Mouse (Mus musculus): ENCODE data around the gene Mterf1a. TPM values are rescaled to one million over a fixed set of nuclear protein-coding genes. Genes with fewer than 3 reads are reported as not detected.
"Not testable (repeated sequence)": the region's sequence is repeated elsewhere in the genome, so short reads cannot be mapped to it uniquely, and the experiment has no call there.

Gene Mterf1a
- polyA plus RNA-seq, 1 experiment from 2014 or later = 9.3 TPM

GRCm38 (mm10) chr5:3930760-3931159, 37.0 kb upstream of the Mterf1a start:
- WGBS = 71% methylated on average over 5 of the region's 5 CpGs
- no peak overlapping the region for H3K4me2 ChIP-seq (replicated peaks; ENCODE audit: low read depth, low read length)
- no peaks in the 10 kb centered on the region for H3K27me3 ChIP-seq (ENCODE audit: control insufficient read depth, insufficient read depth, low read length)
- H3K9ac ChIP-seq (ENCODE audit: low read depth, low read length) = no peak overlapping the region
- no peaks in the 10 kb centered on the region for H3K36me3 ChIP-seq (ENCODE audit: control insufficient read depth, insufficient read depth, low read length)
- ATAC-seq (ENCODE audit: low FRiP score, low TSS enrichment) = no peak
- no peak overlapping the region for H3K4me3 ChIP-seq (ENCODE audit: low read length)
- peaks cover 13% of the 10 kb centered on the region for H3K4me1 ChIP-seq (ENCODE audit: control insufficient read depth, insufficient read depth, low read length)
- no peaks in the 10 kb centered on the region for H3K9me3 ChIP-seq (ENCODE audit: control insufficient read depth, low read length)
- H3K27ac ChIP-seq (ENCODE audit: low read depth, low read length) = no peak overlapping the region

- Histone ChIP-seq H3K9me3 (ENCODE audit: control insufficient read depth, low read length) (no peaks in the 10 kb centered on the region), H3K27ac (ENCODE audit: low read depth, low read length) (peak overlapping the region; percentile 96), H3K36me3 (ENCODE audit: control insufficient read depth, insufficient read depth, low read length) (no peaks in the 10 kb centered on the region), H3K9ac (ENCODE audit: low read depth, low read length) (peak overlapping the region; percentile 83), H3K4me2 (replicated peaks; ENCODE audit: low read depth, low read length) (peak overlapping the region; percentile 78), H3K4me1 (ENCODE audit: control insufficient read depth, insufficient read depth, low read length) (peaks cover 13% of the 10 kb centered on the region), H3K4me3 (ENCODE audit: low read length) (peak overlapping the region; percentile 87), H3K27me3 (ENCODE audit: control insufficient read depth, insufficient read depth, low read length) (no peaks in the 10 kb centered on the region)
- 0% methylated on average over 12 of the region's 12 CpGs for WGBS
- peak; percentile 47 for ATAC-seq (ENCODE audit: low FRiP score, low TSS enrichment)
These were observed 34.9 kb upstream of the Mterf1a start for GRCm38 (mm10) chr5:3928690-3929046.

- Histone ChIP-seq H3K4me1 (ENCODE audit: control insufficient read depth, insufficient read depth, low read length) (peaks cover 13% of the 10 kb centered on the region), H3K36me3 (ENCODE audit: control insufficient read depth, insufficient read depth, low read length) (no peaks in the 10 kb centered on the region), H3K9ac (ENCODE audit: low read depth, low read length) (peak within 1 kb of the TSS; percentile 83), H3K4me3 (ENCODE audit: low read length) (peak within 1 kb of the TSS; percentile 87), H3K9me3 (ENCODE audit: control insufficient read depth, low read length) (no peaks in the 10 kb centered on the region), H3K27me3 (ENCODE audit: control insufficient read depth, insufficient read depth, low read length) (no peaks in the 10 kb centered on the region), H3K27ac (ENCODE audit: low read depth, low read length) (peak within 1 kb of the TSS; percentile 96), H3K4me2 (replicated peaks; ENCODE audit: low read depth, low read length) (peak within 1 kb of the TSS; percentile 78)
- peak; percentile 92 for ATAC-seq (ENCODE audit: low FRiP score, low TSS enrichment)
- WGBS = under 1% methylated on average over 67 of the region's 82 CpGs
These were observed 34.3 kb upstream of the Mterf1a start, which contains the start of gene Akap9 for GRCm38 (mm10) chr5:3927801-3928689. Gene Akap9, plus strand, starts transcription at chr5:3928054.

GRCm38 (mm10) chr5:3926666-3927065, 32.9 kb upstream of the Mterf1a start:
- H3K4me3 ChIP-seq (ENCODE audit: low read length) = no peak overlapping the region
- H3K27me3 ChIP-seq (ENCODE audit: control insufficient read depth, insufficient read depth, low read length) = no peaks in the 10 kb centered on the region
- H3K27ac ChIP-seq (ENCODE audit: low read depth, low read length) = no peak overlapping the region
- no peak overlapping the region for H3K9ac ChIP-seq (ENCODE audit: low read depth, low read length)
- ATAC-seq (ENCODE audit: low FRiP score, low TSS enrichment) = no peak
- H3K36me3 ChIP-seq (ENCODE audit: control insufficient read depth, insufficient read depth, low read length) = no peaks in the 10 kb centered on the region
- no peaks in the 10 kb centered on the region for H3K9me3 ChIP-seq (ENCODE audit: control insufficient read depth, low read length)
- 30% methylated on average over 4 of the region's 4 CpGs for WGBS
- H3K4me2 ChIP-seq (replicated peaks; ENCODE audit: low read depth, low read length) = no peak overlapping the region
- peaks cover 13% of the 10 kb centered on the region for H3K4me1 ChIP-seq (ENCODE audit: control insufficient read depth, insufficient read depth, low read length)

- no peak for ATAC-seq (ENCODE audit: low FRiP score, low TSS enrichment)
- Histone ChIP-seq H3K4me2 (replicated peaks; ENCODE audit: low read depth, low read length) (no peak overlapping the region), H3K9me3 (ENCODE audit: control insufficient read depth, low read length) (no peaks in the 10 kb centered on the region), H3K9ac (ENCODE audit: low read depth, low read length) (no peak overlapping the region), H3K36me3 (ENCODE audit: control insufficient read depth, insufficient read depth, low read length) (no peaks in the 10 kb centered on the region), H3K27ac (ENCODE audit: low read depth, low read length) (no peak overlapping the region), H3K4me1 (ENCODE audit: control insufficient read depth, insufficient read depth, low read length) (no peaks in the 10 kb centered on the region), H3K4me3 (ENCODE audit: low read length) (no peak overlapping the region), H3K27me3 (ENCODE audit: control insufficient read depth, insufficient read depth, low read length) (no peaks in the 10 kb centered on the region)
- WGBS = 93% methylated on average over 2 of the region's 2 CpGs
These were observed 28.6 kb upstream of the Mterf1a start for GRCm38 (mm10) chr5:3922350-3922749.

- H3K4me3 ChIP-seq (ENCODE audit: low read length) = no peak overlapping the region
- WGBS = 73% methylated on average over 2 of the region's 2 CpGs
- no peaks in the 10 kb centered on the region for H3K9me3 ChIP-seq (ENCODE audit: control insufficient read depth, low read length)
- no peaks in the 10 kb centered on the region for H3K4me1 ChIP-seq (ENCODE audit: control insufficient read depth, insufficient read depth, low read length)
- no peak for ATAC-seq (ENCODE audit: low FRiP score, low TSS enrichment)
- H3K4me2 ChIP-seq (replicated peaks; ENCODE audit: low read depth, low read length) = no peak overlapping the region
- H3K36me3 ChIP-seq (ENCODE audit: control insufficient read depth, insufficient read depth, low read length) = no peaks in the 10 kb centered on the region
- H3K27ac ChIP-seq (ENCODE audit: low read depth, low read length) = no peak overlapping the region
- H3K9ac ChIP-seq (ENCODE audit: low read depth, low read length) = no peak overlapping the region
- H3K27me3 ChIP-seq (ENCODE audit: control insufficient read depth, insufficient read depth, low read length) = no peaks in the 10 kb centered on the region
These were observed 11.7 kb upstream of the Mterf1a start for GRCm38 (mm10) chr5:3905471-3905870.

GRCm38 (mm10) chr5:3894294-3894619, 524 bp upstream of the Mterf1a start:
- not testable (repeated sequence) for H3K36me3 ChIP-seq (ENCODE audit: control insufficient read depth, insufficient read depth, low read length); H3K4me2 ChIP-seq (replicated peaks; ENCODE audit: low read depth, low read length); H3K27ac ChIP-seq (ENCODE audit: low read depth, low read length); H3K9me3 ChIP-seq (ENCODE audit: control insufficient read depth, low read length); H3K4me3 ChIP-seq (ENCODE audit: low read length); H3K4me1 ChIP-seq (ENCODE audit: control insufficient read depth, insufficient read depth, low read length); H3K9ac ChIP-seq (ENCODE audit: low read depth, low read length); H3K27me3 ChIP-seq (ENCODE audit: control insufficient read depth, insufficient read depth, low read length)
- 95% methylated on average over 4 of the region's 4 CpGs for WGBS
- ATAC-seq (ENCODE audit: low FRiP score, low TSS enrichment) = 0 out of 2 replicates have a peak, but pooled peaks have one; percentile 20

GRCm38 (mm10) chr5:3889201-3889600, 4.5 kb downstream of the Mterf1a start:
- Histone ChIP-seq H3K4me3 (ENCODE audit: low read length) (no peak overlapping the region), H3K4me2 (replicated peaks; ENCODE audit: low read depth, low read length) (no peak overlapping the region), H3K27me3 (ENCODE audit: control insufficient read depth, insufficient read depth, low read length) (no peaks in the 10 kb centered on the region), H3K27ac (ENCODE audit: low read depth, low read length) (no peak overlapping the region), H3K4me1 (ENCODE audit: control insufficient read depth, insufficient read depth, low read length) (no peaks in the 10 kb centered on the region), H3K36me3 (ENCODE audit: control insufficient read depth, insufficient read depth, low read length) (no peaks in the 10 kb centered on the region), H3K9ac (ENCODE audit: low read depth, low read length) (no peak overlapping the region), H3K9me3 (ENCODE audit: control insufficient read depth, low read length) (no peaks in the 10 kb centered on the region)
- no peak for ATAC-seq (ENCODE audit: low FRiP score, low TSS enrichment)

- not testable (repeated sequence) for H3K4me2 ChIP-seq (replicated peaks; ENCODE audit: low read depth, low read length); H3K27ac ChIP-seq (ENCODE audit: low read depth, low read length); H3K36me3 ChIP-seq (ENCODE audit: control insufficient read depth, insufficient read depth, low read length); H3K4me1 ChIP-seq (ENCODE audit: control insufficient read depth, insufficient read depth, low read length); H3K4me3 ChIP-seq (ENCODE audit: low read length); H3K9ac ChIP-seq (ENCODE audit: low read depth, low read length); ATAC-seq (ENCODE audit: low FRiP score, low TSS enrichment); H3K27me3 ChIP-seq (ENCODE audit: control insufficient read depth, insufficient read depth, low read length); H3K9me3 ChIP-seq (ENCODE audit: control insufficient read depth, low read length)
- 90% methylated on average over 7 of the region's 7 CpGs for WGBS
These were observed 6.9 kb downstream of the Mterf1a start for GRCm38 (mm10) chr5:3886862-3887261.

All from kidney, embryonic 14.5 days (tissue).